Mouse (Mus musculus) gastrocnemius, adult 2 months (tissue): Measurements from ENCODE around the gene H2-DMb2. TPM values are rescaled to one million over a fixed set of nuclear protein-coding genes. Genes with fewer than 3 reads are reported as not detected.

Source experiments
- DNase-seq: peaks from one replicate; pipeline ENCODE4 v3.0.0; 2022
- H3K27ac ChIP-seq: fragments of 200-600 bp; 2 replicates; pipeline ENCODE4 v1.8.1; 2022; ENCODE audit warnings: mild to moderate bottlenecking
- H3K4me3 ChIP-seq: fragments of 200-600 bp; 2 replicates; pipeline ENCODE4 v1.8.1; 2022; ENCODE audit warnings: mild to moderate bottlenecking, moderate library complexity
- CTCF ChIP-seq: fragments of 200-600 bp; IDR thresholded peaks from 2 replicates; pipeline ENCODE4 v1.8.1; 2022; ENCODE audit warnings: antibody characterized with exemption, mild to moderate bottlenecking, moderate library complexity
- intact Hi-C: fragments of 180-260 bp; cut with DNase I; formaldehyde crosslinking; loops from one replicate; pipeline ENCODE4 v1.15.1; 2025
- total RNA-seq, 2 experiments: library from RNA; stranded (reverse); gene quantifications; 2 replicates each; pipeline ENCODE4 v1.2.3; 2021

The H2-DMb2 gene
- total RNA-seq, 2 experiments from 2014 or later = 0.46 to 0.47 TPM

DNA sequence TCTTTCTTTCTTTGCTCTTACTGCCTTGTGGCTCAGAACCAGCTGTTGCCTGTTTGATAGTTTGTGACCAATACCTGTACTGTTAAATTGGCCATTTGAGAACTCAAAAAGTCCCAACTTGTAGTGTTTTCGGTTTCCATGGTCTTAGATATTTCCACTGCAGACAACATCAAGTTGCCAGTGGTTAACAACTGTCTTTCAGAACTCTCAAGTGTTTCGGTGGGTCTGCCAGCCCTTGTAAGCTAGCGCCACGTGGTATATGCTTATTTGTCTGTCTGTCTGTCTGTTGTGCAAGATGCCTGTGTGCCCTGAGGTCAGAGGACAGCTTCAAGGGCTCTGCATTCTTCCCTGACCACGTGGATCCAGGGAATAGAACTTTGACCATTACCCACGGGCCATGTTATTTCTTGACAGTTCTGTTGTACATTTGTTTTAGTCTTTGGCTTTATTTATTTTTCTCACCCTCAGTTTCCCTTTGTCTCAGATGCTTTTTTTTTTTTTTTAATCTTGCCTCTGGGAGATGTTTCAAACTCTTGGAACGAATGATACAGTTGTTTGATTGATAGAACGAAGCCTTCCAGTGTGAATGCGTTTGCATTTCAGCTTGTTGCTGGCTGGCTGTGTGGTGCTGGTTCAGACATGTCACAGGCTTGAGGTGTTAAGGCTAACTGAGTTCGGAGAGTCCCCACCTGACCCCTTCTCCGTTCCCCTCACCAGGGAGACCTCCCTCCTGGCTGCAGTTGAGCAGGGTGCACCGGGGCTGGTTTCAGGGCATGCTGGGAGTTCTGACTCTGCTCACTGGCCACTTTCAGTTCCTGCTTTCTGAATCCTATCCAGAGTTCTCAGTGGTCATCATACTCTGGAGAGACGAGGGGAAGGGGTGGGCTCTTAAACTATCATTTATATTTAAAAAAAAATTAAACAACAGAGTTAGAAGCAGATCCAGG is 37.1 kb downstream of the H2-DMb2 start:
- no peak for DNase-seq
- intact Hi-C loops = loop anchor here (10.0 kb wide), 1 partner anchor 125 kb away; the partner anchor contains the start of gene H2-Eb1
- TF ChIP-seq CTCF = no peak
- no peak overlapping the region for H3K27ac ChIP-seq
- H3K4me3 ChIP-seq = no peak overlapping the region

DNA sequence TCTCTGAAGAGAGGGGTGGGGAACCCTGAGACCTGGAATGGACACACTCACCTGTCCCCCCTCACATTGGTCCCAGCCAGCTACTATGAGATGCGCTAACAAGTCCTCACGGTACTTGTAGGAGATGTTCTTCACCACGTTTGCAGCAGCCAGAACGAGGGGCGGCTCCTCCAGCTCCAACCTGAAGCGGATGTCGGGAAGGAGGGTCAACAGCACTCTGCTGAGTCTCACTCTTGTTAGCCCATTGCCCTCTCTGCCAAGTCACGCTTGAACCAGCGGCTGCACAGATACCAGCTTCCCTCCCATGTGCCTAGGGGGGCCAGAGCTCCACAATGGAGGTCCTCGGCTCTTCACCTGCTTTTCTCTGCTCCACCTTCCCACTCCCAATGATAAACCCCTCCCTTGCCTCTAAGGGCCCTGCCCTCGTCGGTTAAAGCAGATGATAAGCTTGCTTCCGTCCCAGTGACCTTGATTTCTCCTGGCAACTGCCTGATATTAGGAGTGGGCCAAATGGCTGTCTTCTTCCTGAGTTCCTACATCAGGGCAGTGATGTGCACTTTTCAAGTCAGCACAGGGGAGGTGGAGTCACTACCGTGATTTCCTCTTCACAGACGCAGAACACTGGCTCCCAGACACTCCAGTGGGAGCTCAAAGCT is 40.6 kb downstream of the H2-DMb2 start:
- H3K4me3 ChIP-seq = no peak overlapping the region
- intact Hi-C loops = no loop called here
- TF ChIP-seq CTCF = no peak
- no peak for DNase-seq
- H3K27ac ChIP-seq = no peak overlapping the region

- Histone ChIP-seq H3K4me3 (no peak overlapping the region), H3K27ac (no peak overlapping the region)
- DNase-seq = no peak
- TF ChIP-seq CTCF = no peak
- intact Hi-C loops = no loop called here
Observed at GRCm38 (mm10) chr17:34185526-34185925, 42.4 kb downstream of the H2-DMb2 start.

GRCm38 (mm10) chr17:34186885-34187260 is 43.8 kb downstream of the H2-DMb2 start:
- Histone ChIP-seq H3K27ac (peak overlapping the region; percentile 89), H3K4me3 (peak overlapping the region; percentile 88)
- intact Hi-C loops = no loop called here
- TF ChIP-seq CTCF = no peak
- no peak for DNase-seq

DNA sequence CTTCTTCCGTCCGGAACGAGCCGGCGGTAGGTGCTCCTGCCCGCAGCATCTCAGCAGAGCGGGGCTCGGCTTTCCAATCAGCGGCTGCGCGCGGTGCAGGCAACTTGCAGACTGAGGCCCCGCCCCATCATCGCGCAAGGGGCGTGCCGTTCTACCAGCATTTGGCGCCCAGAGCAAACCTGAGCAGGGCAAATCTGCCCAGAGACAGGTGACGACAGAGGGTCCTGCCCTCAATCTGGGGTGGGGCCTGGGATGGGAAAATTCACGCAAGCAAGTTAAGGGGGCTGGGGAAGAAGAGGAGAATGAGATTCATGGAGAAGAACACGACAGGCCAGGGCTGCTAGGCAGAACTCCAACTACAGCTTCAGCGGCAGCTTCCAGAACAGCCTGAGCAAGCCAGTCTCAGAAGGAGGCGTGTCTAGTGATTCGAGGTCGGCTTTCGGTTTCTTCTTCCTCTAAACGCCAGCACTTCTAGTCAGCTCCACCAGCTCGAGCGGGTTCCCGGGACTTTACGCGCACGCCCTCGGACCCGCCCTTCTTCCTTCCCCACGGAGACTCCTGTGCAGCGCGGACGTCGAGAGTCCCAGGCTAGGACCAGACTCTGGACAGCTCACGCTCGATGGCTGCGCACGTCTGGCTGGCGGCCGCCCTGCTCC is 44.3 kb downstream of the H2-DMb2 start, which contains the start of the genes Tap1 and Psmb9:
Tap1 (plus strand) TSS at position 293 of the 656 bp plus-strand sequence.
Psmb9 (minus strand) TSS at position 504 of the 656 bp plus-strand sequence.
- peak; percentile 98 for DNase-seq
- Histone ChIP-seq H3K27ac (peak within 1 kb of the TSS; percentile 89), H3K4me3 (peak within 1 kb of the TSS; percentile 88)
- intact Hi-C loops = no loop called here
- no peak for TF ChIP-seq CTCF

DNA sequence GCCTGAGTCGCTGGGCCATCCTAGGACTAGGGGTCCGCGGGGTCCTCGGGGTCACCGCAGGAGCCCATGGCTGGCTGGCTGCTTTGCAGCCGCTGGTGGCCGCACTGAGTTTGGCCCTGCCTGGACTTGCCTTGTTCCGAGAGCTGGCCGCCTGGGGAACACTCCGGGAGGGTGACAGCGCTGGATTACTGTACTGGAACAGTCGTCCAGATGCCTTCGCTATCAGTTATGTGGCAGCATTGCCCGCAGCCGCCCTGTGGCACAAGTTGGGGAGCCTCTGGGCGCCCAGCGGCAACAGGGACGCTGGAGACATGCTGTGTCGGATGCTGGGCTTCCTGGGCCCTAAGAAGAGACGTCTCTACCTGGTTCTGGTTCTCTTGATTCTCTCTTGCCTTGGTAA is 44.9 kb downstream of the H2-DMb2 start:
- Histone ChIP-seq H3K4me3 (peak overlapping the region; percentile 88), H3K27ac (peak overlapping the region; percentile 89)
- no peak for TF ChIP-seq CTCF
- intact Hi-C loops = no loop called here
- DNase-seq = no peak

- no peak for DNase-seq
- intact Hi-C loops = no loop called here
- Histone ChIP-seq H3K27ac (no peak overlapping the region), H3K4me3 (no peak overlapping the region; the same call in 1 of the 2 replicates)
- no peak for TF ChIP-seq CTCF
Observed at GRCm38 (mm10) chr17:34188986-34189385, 45.9 kb downstream of the H2-DMb2 start.

GRCm38 (mm10) chr17:34192852-34193251 is 49.7 kb downstream of the H2-DMb2 start:
- no peak for DNase-seq
- no peak for TF ChIP-seq CTCF
- intact Hi-C loops = no loop called here
- Histone ChIP-seq H3K4me3 (no peak overlapping the region), H3K27ac (no peak overlapping the region)

GRCm38 (mm10) chr17:34193468-34193867 is 50.4 kb downstream of the H2-DMb2 start:
- no peak overlapping the region for H3K27ac ChIP-seq
- TF ChIP-seq CTCF = no peak
- intact Hi-C loops = no loop called here

DNA sequence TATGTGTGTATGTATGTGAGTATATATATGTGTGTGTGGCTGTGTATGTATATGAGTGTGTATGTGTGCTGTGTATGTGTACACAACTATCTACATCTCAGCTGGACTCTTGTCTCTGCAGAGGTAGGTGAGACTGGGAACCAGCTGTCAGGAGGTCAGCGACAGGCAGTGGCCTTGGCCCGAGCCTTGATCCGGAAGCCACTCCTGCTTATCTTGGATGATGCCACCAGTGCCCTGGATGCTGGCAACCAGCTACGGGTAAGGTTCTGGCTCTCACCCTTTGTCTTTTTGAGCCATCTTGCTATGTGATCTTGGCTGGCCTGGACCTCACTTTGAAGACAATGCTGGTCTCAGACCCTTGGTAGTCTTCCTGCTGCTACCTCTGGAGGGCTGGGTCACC is 51.6 kb downstream of the H2-DMb2 start:
- H3K27ac ChIP-seq = no peak overlapping the region
- TF ChIP-seq CTCF = no peak
- no peak for DNase-seq
- intact Hi-C loops = no loop called here
- no peak overlapping the region for H3K4me3 ChIP-seq

More at GRCm38 (mm10) chr17:34193468-34193867, 50.4 kb downstream of the H2-DMb2 start:
- no peak for DNase-seq
- no peak overlapping the region for H3K4me3 ChIP-seq

- no peak for DNase-seq
- Histone ChIP-seq H3K27ac (no peak overlapping the region), H3K4me3 (no peak overlapping the region)
- intact Hi-C loops = no loop called here
- no peak for TF ChIP-seq CTCF
Observed at GRCm38 (mm10) chr17:34196491-34196890, 53.4 kb downstream of the H2-DMb2 start.
